Mouse (Mus musculus): ENCODE measurements around the gene Gucy2c. TPM values are rescaled to one million over a fixed set of nuclear protein-coding genes. Genes with fewer than 3 reads are reported as not detected.
A peak's percentile ranks its signal among the peaks of the same experiment; 100 is the strongest.

Gene Gucy2c
- polyA plus RNA-seq, 1 experiment from 2014 or later, result 0.15 TPM

DNA sequence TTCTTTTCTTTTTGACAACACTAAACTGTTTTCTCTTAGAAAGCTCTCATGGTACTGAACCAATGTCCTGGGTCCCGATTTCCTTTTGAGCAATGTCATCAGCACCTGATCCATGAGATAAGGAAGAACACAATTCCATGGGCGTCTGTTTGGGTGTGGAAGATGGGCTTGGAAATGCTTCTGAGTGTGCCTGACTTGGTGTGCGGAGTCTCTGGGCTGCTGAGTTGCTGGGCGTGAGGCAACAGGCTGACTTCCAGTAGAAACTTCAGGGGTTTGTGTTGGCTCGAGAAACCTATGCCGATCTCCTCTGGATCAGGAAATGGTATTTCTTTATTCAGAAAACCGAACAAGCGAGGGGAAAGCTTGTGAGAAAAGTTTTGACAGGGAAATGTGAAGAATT is 12.4 kb downstream of the Gucy2c start:
- no peak overlapping the region for H3K27ac ChIP-seq (ENCODE audit: low read length)
- WGBS, result 90% methylated on average over 8 of the region's 8 CpGs
- no peaks in the 10 kb centered on the region for H3K27me3 ChIP-seq (replicated peaks; ENCODE audit: control insufficient read depth, insufficient read depth, low read length)
- no peak overlapping the region for H3K4me2 ChIP-seq (ENCODE audit: low read length)
- no peak for ATAC-seq
- H3K36me3 ChIP-seq (ENCODE audit: control insufficient read depth, insufficient read depth), result no peaks in the 10 kb centered on the region
- no peak overlapping the region for H3K9ac ChIP-seq (replicated peaks; ENCODE audit: low read depth, low read length)
- H3K4me1 ChIP-seq (replicated peaks; ENCODE audit: control insufficient read depth, insufficient read depth, low read length), result no peaks in the 10 kb centered on the region
- H3K9me3 ChIP-seq (ENCODE audit: control insufficient read depth, low read length), result no peaks in the 10 kb centered on the region
- no peak overlapping the region for H3K4me3 ChIP-seq (replicated peaks; ENCODE audit: low read length)

DNA sequence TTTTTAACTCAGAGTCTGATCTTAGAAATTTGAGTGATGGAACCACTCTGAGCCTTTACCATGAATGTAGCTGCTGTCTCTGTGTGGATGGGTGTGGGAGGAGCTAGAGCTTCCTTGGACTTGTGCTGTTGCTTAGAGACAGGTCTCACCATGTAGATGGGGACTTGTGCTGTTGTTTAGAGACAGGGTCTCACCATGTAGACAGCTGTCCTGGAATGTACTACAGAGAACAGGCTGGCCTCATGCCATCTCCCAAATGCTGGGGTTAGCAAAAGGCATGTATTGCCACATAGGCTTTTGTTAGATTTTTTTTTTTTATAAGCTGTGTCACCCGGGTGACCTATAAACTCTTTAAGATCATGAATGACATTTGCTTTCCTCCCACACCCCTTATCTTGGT is 17.7 kb downstream of the Gucy2c start:
- Histone ChIP-seq H3K27me3 (replicated peaks; ENCODE audit: control insufficient read depth, insufficient read depth, low read length) (no peaks in the 10 kb centered on the region), H3K4me1 (replicated peaks; ENCODE audit: control insufficient read depth, insufficient read depth, low read length) (no peaks in the 10 kb centered on the region), H3K27ac (ENCODE audit: low read length) (no peak overlapping the region), H3K9ac (replicated peaks; ENCODE audit: low read depth, low read length) (no peak overlapping the region), H3K4me3 (replicated peaks; ENCODE audit: low read length) (no peak overlapping the region), H3K36me3 (ENCODE audit: control insufficient read depth, insufficient read depth) (no peaks in the 10 kb centered on the region), H3K4me2 (ENCODE audit: low read length) (no peak overlapping the region), H3K9me3 (ENCODE audit: control insufficient read depth, low read length) (no peaks in the 10 kb centered on the region)
- no peak for ATAC-seq
- WGBS, result 71% methylated on average over 1 of the region's 1 CpGs

DNA sequence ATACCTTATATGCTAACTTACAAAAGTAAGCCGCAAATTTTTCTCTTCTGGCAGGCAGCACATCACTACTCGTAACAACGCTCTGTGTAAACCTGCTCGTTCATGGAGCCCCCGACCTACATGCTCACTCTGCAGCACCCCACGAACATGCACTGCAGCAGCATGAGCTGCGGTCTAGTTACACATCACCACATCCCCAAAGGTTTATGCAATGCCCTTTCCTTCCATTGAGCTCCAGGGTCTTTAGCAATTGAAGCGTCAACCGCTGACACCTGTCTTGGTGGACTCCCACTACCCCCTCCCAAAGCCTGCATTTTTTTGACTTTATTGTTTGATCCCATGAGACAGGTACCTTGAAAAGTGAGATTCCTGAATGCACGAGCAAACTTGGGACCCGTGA is 31.0 kb downstream of the Gucy2c start:
- WGBS, result 89% methylated on average over 11 of the region's 11 CpGs
- no peaks in the 10 kb centered on the region for H3K27me3 ChIP-seq (replicated peaks; ENCODE audit: control insufficient read depth, insufficient read depth, low read length)
- H3K9me3 ChIP-seq (ENCODE audit: control insufficient read depth, low read length), result no peaks in the 10 kb centered on the region
- no peak overlapping the region for H3K4me3 ChIP-seq (replicated peaks; ENCODE audit: low read length)
- ATAC-seq, result no peak
- no peak overlapping the region for H3K9ac ChIP-seq (replicated peaks; ENCODE audit: low read depth, low read length)
- H3K4me1 ChIP-seq (replicated peaks; ENCODE audit: control insufficient read depth, insufficient read depth, low read length), result no peaks in the 10 kb centered on the region
- H3K4me2 ChIP-seq (ENCODE audit: low read length), result no peak overlapping the region
- H3K27ac ChIP-seq (ENCODE audit: low read length), result no peak overlapping the region
- H3K36me3 ChIP-seq (ENCODE audit: control insufficient read depth, insufficient read depth), result no peaks in the 10 kb centered on the region

DNA sequence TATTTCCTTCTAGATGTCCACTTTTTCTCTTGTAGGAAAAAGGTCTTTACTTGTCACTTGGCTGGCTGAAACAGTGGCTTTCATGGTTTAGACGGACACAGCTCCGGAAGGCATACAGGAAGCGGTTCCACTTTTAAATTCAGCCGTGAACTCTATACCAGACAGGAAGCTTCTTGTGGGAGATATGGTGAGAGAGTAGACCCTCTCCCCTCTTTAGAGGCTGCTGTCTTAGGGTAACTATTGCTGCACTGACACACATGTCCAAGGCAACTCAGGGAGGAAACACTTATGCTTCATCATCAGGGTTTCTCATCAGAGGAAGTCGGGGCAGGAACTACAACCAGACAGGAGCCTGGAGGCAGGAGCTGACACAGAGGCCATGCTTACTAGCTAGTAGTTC is 36.0 kb downstream of the Gucy2c start:
- H3K36me3 ChIP-seq (ENCODE audit: control insufficient read depth, insufficient read depth), result no peaks in the 10 kb centered on the region
- H3K9me3 ChIP-seq (ENCODE audit: control insufficient read depth, low read length), result no peaks in the 10 kb centered on the region
- no peak overlapping the region for H3K27ac ChIP-seq (ENCODE audit: low read length)
- H3K4me2 ChIP-seq (ENCODE audit: low read length), result no peak overlapping the region
- H3K4me3 ChIP-seq (replicated peaks; ENCODE audit: low read length), result no peak overlapping the region
- 83% methylated on average over 5 of the region's 5 CpGs for WGBS
- H3K9ac ChIP-seq (replicated peaks; ENCODE audit: low read depth, low read length), result no peak overlapping the region
- ATAC-seq, result no peak
- H3K4me1 ChIP-seq (replicated peaks; ENCODE audit: control insufficient read depth, insufficient read depth, low read length), result 0 out of 2 replicates have a peak, but pooled peaks cover 2% of the 10 kb centered on the region
- H3K27me3 ChIP-seq (replicated peaks; ENCODE audit: control insufficient read depth, insufficient read depth, low read length), result no peaks in the 10 kb centered on the region

DNA sequence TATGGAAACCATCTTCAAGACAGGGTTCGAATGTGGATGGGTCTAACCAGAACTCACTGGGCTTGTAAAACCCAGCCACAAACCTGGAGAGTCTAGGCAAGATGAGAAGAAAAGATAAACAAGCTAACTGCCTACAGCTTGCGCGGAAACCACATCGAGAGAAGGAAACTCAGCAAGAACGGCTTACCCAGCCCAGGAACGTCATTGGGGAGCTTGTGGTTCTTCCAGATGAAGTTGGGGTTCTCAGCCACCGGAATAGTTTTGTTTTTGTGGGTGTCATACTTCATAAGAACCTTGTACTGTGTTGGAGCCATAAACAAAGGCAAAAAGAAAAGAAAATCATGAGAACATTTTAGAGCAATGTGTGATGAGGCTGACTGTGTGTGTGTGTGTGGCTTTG is 37.8 kb downstream of the Gucy2c start:
- Histone ChIP-seq H3K4me3 (replicated peaks; ENCODE audit: low read length) (no peak overlapping the region), H3K4me2 (ENCODE audit: low read length) (no peak overlapping the region), H3K27ac (ENCODE audit: low read length) (no peak overlapping the region), H3K36me3 (ENCODE audit: control insufficient read depth, insufficient read depth) (no peaks in the 10 kb centered on the region), H3K4me1 (replicated peaks; ENCODE audit: control insufficient read depth, insufficient read depth, low read length) (0 out of 2 replicates have a peak, but pooled peaks cover 2% of the 10 kb centered on the region), H3K27me3 (replicated peaks; ENCODE audit: control insufficient read depth, insufficient read depth, low read length) (no peaks in the 10 kb centered on the region), H3K9me3 (ENCODE audit: control insufficient read depth, low read length) (no peaks in the 10 kb centered on the region), H3K9ac (replicated peaks; ENCODE audit: low read depth, low read length) (no peak overlapping the region)
- ATAC-seq, result no peak
- WGBS, result 85% methylated on average over 7 of the region's 7 CpGs

DNA sequence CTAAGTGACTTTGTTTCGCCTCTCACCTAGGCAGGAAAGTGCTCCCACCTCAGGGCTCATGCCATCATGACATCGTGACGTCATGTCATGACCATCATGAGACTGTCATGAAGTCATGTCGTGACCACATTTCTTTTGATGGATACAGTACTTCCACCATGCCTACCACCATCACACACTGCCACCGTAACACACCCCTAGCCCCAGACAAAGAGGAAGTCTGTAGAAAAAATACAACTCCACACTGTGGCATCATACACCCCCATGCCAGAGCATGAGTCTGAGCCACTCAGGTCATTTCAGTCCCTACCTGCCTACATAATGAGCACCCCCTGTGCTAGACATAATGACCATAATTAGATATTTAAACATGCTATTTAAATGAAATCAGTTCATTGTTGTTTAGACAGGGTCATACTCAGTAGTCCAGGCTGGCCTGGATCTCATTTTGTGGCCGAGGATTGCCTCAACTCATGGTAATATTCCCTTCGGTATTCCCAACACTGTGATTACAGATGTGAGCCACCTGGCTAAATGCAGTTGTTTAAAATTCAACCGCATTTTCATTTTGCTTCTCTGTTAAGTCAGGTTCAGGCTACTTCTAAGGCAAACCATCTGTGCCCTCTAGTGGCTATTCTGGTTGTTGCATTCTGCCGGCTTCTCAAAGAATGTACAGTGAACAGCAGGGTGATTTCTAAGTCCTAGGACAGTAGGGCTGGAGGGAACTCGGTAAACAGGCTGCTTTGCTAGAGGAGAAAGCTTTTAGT is 39.0 kb downstream of the Gucy2c start:
- no peaks in the 10 kb centered on the region for H3K36me3 ChIP-seq (ENCODE audit: control insufficient read depth, insufficient read depth)
- no peak overlapping the region for H3K4me3 ChIP-seq (replicated peaks; ENCODE audit: low read length)
- no peaks in the 10 kb centered on the region for H3K27me3 ChIP-seq (replicated peaks; ENCODE audit: control insufficient read depth, insufficient read depth, low read length)
- H3K27ac ChIP-seq (ENCODE audit: low read length), result no peak overlapping the region
- 40% methylated on average over 10 of the region's 10 CpGs for WGBS
- peak; percentile 89 for ATAC-seq
- no peak overlapping the region for H3K9ac ChIP-seq (replicated peaks; ENCODE audit: low read depth, low read length)
- H3K9me3 ChIP-seq (ENCODE audit: control insufficient read depth, low read length), result no peaks in the 10 kb centered on the region
- 0 out of 2 replicates have a peak, but pooled peaks cover 2% of the 10 kb centered on the region for H3K4me1 ChIP-seq (replicated peaks; ENCODE audit: control insufficient read depth, insufficient read depth, low read length)
- no peak overlapping the region for H3K4me2 ChIP-seq (ENCODE audit: low read length)

DNA sequence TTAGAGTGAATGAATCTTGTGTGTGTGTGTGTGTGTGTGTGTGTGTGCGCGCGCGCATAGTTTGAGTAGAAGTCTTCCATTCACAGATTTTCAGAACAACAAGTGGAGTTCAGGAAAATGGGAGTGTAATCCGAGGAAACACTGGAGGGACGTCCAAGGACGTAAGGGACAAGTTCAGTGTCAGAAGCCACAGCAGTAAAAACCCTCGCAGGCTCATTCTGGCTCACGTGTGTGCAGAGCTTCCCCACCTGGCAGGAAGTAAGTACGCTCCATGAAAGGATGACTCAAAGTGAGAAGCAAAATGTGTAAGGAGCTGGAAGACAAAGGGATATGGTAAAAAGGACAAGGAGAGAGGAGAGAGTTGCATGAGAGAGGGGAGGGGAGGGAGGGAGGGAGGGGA is 40.3 kb downstream of the Gucy2c start:
- Histone ChIP-seq H3K27me3 (replicated peaks; ENCODE audit: control insufficient read depth, insufficient read depth, low read length) (no peaks in the 10 kb centered on the region), H3K4me1 (replicated peaks; ENCODE audit: control insufficient read depth, insufficient read depth, low read length) (0 out of 2 replicates have a peak, but pooled peaks cover 2% of the 10 kb centered on the region), H3K9me3 (ENCODE audit: control insufficient read depth, low read length) (no peaks in the 10 kb centered on the region), H3K27ac (ENCODE audit: low read length) (no peak overlapping the region), H3K4me2 (ENCODE audit: low read length) (no peak overlapping the region), H3K9ac (replicated peaks; ENCODE audit: low read depth, low read length) (no peak overlapping the region), H3K36me3 (ENCODE audit: control insufficient read depth, insufficient read depth) (no peaks in the 10 kb centered on the region), H3K4me3 (replicated peaks; ENCODE audit: low read length) (no peak overlapping the region)
- no peak for ATAC-seq
- WGBS, result 84% methylated on average over 10 of the region's 10 CpGs

DNA sequence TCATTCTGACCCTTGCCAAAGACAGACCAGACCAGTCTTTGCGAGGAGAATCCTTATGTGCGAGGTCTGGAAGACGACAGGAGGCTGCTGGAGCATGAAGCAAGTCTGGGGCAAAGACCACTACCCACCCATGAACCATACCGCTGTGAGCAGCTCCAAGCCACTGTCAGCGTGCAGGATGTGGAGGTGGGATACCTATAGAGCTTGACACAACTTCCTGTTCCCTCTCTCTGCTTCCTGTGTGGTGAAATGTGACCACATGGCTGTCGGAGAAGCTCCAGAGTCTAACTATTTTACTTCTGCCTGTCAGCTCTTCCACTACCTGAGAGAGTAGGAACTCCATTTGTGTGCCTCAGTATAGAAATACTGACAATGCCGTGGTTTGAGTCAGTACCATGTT is 45.8 kb downstream of the Gucy2c start:
- Histone ChIP-seq H3K4me1 (replicated peaks; ENCODE audit: control insufficient read depth, insufficient read depth, low read length) (no peaks in the 10 kb centered on the region), H3K27me3 (replicated peaks; ENCODE audit: control insufficient read depth, insufficient read depth, low read length) (no peaks in the 10 kb centered on the region), H3K4me3 (replicated peaks; ENCODE audit: low read length) (no peak overlapping the region), H3K9ac (replicated peaks; ENCODE audit: low read depth, low read length) (no peak overlapping the region), H3K4me2 (ENCODE audit: low read length) (no peak overlapping the region), H3K36me3 (ENCODE audit: control insufficient read depth, insufficient read depth) (no peaks in the 10 kb centered on the region), H3K9me3 (ENCODE audit: control insufficient read depth, low read length) (no peaks in the 10 kb centered on the region), H3K27ac (ENCODE audit: low read length) (no peak overlapping the region)
- 85% methylated on average over 7 of the region's 7 CpGs for whole genome bisulfite sequencing
- ATAC-seq, result no peak

DNA sequence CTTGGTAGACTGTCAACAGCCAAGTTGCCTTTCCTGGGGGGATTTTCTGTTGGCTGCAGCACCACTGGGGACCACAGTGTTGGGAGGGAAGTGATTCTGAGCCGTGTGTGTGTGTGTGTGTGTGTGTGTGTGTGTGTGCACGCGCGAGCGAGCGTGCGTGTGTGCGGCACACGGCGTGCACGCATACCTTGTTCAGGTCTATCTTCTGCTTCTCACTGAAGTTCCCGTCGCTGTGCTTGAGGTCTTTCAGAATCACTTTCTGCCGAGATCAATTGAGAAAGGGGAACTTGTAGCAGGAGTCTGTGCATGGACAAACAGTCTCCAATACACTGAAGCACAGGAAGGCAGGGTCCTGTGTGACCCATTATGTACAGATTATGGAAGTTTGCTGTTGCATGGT is 53.4 kb downstream of the Gucy2c start:
- H3K4me1 ChIP-seq (replicated peaks; ENCODE audit: control insufficient read depth, insufficient read depth, low read length), result no peaks in the 10 kb centered on the region
- H3K9me3 ChIP-seq (ENCODE audit: control insufficient read depth, low read length), result no peaks in the 10 kb centered on the region
- H3K9ac ChIP-seq (replicated peaks; ENCODE audit: low read depth, low read length), result no peak overlapping the region
- no peak overlapping the region for H3K4me3 ChIP-seq (replicated peaks; ENCODE audit: low read length)
- WGBS, result 91% methylated on average over 14 of the region's 14 CpGs
- no peaks in the 10 kb centered on the region for H3K27me3 ChIP-seq (replicated peaks; ENCODE audit: control insufficient read depth, insufficient read depth, low read length)
- H3K36me3 ChIP-seq (ENCODE audit: control insufficient read depth, insufficient read depth), result no peaks in the 10 kb centered on the region
- no peak overlapping the region for H3K4me2 ChIP-seq (ENCODE audit: low read length)
- no peak overlapping the region for H3K27ac ChIP-seq (ENCODE audit: low read length)
- ATAC-seq, result no peak

DNA sequence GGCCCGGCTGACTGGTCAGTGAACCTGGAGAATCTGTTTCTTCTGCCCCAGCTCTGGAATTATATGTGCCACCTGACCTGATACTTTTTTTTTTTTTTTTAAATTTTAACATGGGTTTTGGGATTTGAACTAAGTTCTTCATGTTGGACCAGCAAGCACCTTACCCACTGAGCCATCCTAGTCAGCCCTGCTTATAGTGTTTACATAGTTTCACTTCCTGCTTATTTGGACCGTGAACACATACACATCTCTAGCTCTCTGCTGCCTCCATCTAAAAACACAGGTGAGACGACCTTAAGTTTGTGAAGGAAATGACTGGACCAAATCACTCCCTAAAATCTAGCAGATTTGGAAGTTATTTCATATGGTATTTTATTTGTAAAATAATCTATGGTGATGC is 58.4 kb downstream of the Gucy2c start:
- Histone ChIP-seq H3K9me3 (ENCODE audit: control insufficient read depth, low read length) (no peaks in the 10 kb centered on the region), H3K27me3 (replicated peaks; ENCODE audit: control insufficient read depth, insufficient read depth, low read length) (no peaks in the 10 kb centered on the region), H3K27ac (ENCODE audit: low read length) (no peak overlapping the region), H3K4me1 (replicated peaks; ENCODE audit: control insufficient read depth, insufficient read depth, low read length) (no peaks in the 10 kb centered on the region), H3K4me3 (replicated peaks; ENCODE audit: low read length) (no peak overlapping the region), H3K4me2 (ENCODE audit: low read length) (no peak overlapping the region), H3K36me3 (ENCODE audit: control insufficient read depth, insufficient read depth) (no peaks in the 10 kb centered on the region), H3K9ac (replicated peaks; ENCODE audit: low read depth, low read length) (no peak overlapping the region)
- ATAC-seq, result no peak
- WGBS, result 72% methylated on average over 3 of the region's 3 CpGs

All from forebrain, embryonic 16.5 days (tissue).